Mouse (Mus musculus) cortical plate, adult 2 months (tissue): Measurements from ENCODE around the gene Fbxw4.

Experiments
- CTCF ChIP-seq: fragments of 200-500 bp; IDR thresholded peaks from 2 replicates; pipeline ENCODE4 v1.5.1; 2011; ENCODE audit warnings: mild to moderate bottlenecking, control low read depth, low read length; ENCODE audit not compliant: insufficient read depth; ENCODE audit errors: extremely low read depth
- POLR2A ChIP-seq: fragments of 200-500 bp; IDR thresholded peaks from 2 replicates; pipeline ENCODE4 v1.6.1; 2011; ENCODE audit warnings: mild to moderate bottlenecking, low read length, control low read depth; ENCODE audit not compliant: insufficient read depth; ENCODE audit errors: extremely low read depth

GRCm38 (mm10) chr19:45653986-45654385 lies 6.1 kb downstream of the Fbxw4 start:
- TF ChIP-seq POLR2A (no peak), CTCF (no peak)
